Mouse (Mus musculus) kidney, embryonic 14.5 days (tissue): ENCODE data around the gene Krt75. TPM values are rescaled to one million over a fixed set of nuclear protein-coding genes. Genes with fewer than 3 reads are reported as not detected.
A peak's percentile ranks its signal among the peaks of the same experiment; 100 is the strongest.

Source experiments
- ATAC-seq: fragments of 200-750 bp; cut with Nextera tagmentation; 2 replicates; pipeline ENCODE4 v1.8.0; 2017; ENCODE audit warnings: moderate number of reproducible peaks, mild to moderate bottlenecking, moderate TSS enrichment, moderate library complexity; ENCODE audit not compliant: low FRiP score, low TSS enrichment
- H3K27ac ChIP-seq: fragments of 300-500 bp; sonication (generic); 2 replicates; pipeline ENCODE4 v1.5.1; 2014; ENCODE audit warnings: low read depth, mild to moderate bottlenecking, low read length, moderate library complexity, mixed read lengths
- H3K27me3 ChIP-seq: fragments of 300-500 bp; sonication (generic); 2 replicates; pipeline ENCODE4 v1.6.1; 2014; ENCODE audit warnings: mild to moderate bottlenecking, low read length; ENCODE audit not compliant: control insufficient read depth, insufficient read depth
- H3K36me3 ChIP-seq: fragments of 300-500 bp; sonication (generic); 2 replicates; pipeline ENCODE4 v1.6.1; 2014; ENCODE audit warnings: low read length, mixed read lengths; ENCODE audit not compliant: control insufficient read depth, insufficient read depth
- H3K4me1 ChIP-seq: fragments of 300-500 bp; sonication (generic); 2 replicates; pipeline ENCODE4 v1.6.1; 2014; ENCODE audit warnings: low read length, mixed read lengths; ENCODE audit not compliant: control insufficient read depth, insufficient read depth
- H3K4me2 ChIP-seq: fragments of 300-500 bp; sonication (generic); replicated peaks from 2 replicates; pipeline ENCODE4 v1.6.1; 2014; ENCODE audit warnings: low read depth, mild to moderate bottlenecking, low read length
- H3K4me3 ChIP-seq: fragments of 300-500 bp; sonication (generic); 2 replicates; pipeline ENCODE4 v1.5.1; 2014; ENCODE audit warnings: mild to moderate bottlenecking, low read length
- H3K9ac ChIP-seq: fragments of 300-500 bp; sonication (generic); 2 replicates; pipeline ENCODE4 v1.6.1; 2014; ENCODE audit warnings: low read depth, mild to moderate bottlenecking, low read length, moderate library complexity
- H3K9me3 ChIP-seq: fragments of 300-500 bp; sonication (generic); 2 replicates; pipeline ENCODE4 v1.6.1; 2016; ENCODE audit warnings: low read length; ENCODE audit not compliant: control insufficient read depth
- WGBS: fragments of 180-500 bp; shearing (Covaris S2); extraction: QIAGEN DNeasy Blood & Tissue Kit; methylation state at CpG from one replicate; pipeline ENCODE4 v1.1.7; 2014; 5-methylcytosine and 5-hydroxymethylcytosine counted together
- polyA plus RNA-seq: library from polyadenylated mRNA; unstranded; fragments of >200 nt; fragmentation: Nextera tagmentation; extraction: Ambion mirVana; gene quantifications from 2 replicates; pipeline ENCODE4 v1.2.1, GENCODE M21; 2014

The Krt75 gene
- polyA plus RNA-seq, result 0.11 and 0.23 TPM in 2 replicates

DNA sequence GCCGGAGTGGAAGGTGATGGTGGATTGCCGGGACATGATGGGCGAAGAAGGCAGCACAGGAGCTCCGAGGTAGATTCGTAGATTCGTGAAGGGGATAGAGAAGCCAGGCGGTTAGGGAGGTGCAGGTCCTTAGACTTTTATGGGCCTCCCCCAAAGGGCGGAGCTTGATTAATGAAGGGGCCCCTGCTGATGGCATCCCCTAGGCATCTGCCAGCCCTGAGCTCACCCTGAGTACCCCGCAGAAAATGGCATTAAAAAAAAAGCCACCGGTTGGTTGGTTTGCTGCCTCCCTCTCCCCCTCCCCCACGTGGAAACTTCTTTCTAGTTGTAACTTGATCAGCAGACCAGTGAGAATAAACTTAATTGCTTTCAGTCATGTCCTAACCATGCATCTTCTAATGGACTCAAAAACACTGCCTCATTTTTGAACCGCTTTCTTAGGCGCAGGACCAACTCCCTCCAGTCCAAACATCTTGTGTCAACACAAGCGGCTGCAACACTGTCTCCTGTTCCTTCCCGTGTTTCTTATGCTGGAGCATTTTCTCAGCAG lies at the start of gene Krt75:
Krt75 (minus strand) TSS at position 109 of the 550 bp plus-strand sequence.
- Histone ChIP-seq H3K36me3 (no peaks in the 10 kb centered on the region), H3K9ac (no peak within 1 kb of the TSS), H3K27ac (no peak within 1 kb of the TSS), H3K4me1 (peaks cover 6% of the 10 kb centered on the region), H3K27me3 (no peaks in the 10 kb centered on the region), H3K4me3 (no peak within 1 kb of the TSS), H3K4me2 (peak within 1 kb of the TSS; percentile 21; the same call in 1 of the 2 replicates), H3K9me3 (no peaks in the 10 kb centered on the region)
- 41% methylated on average over 15 of the region's 15 CpGs for WGBS
- ATAC-seq, result peak; percentile 68; the same call in 1 of the 2 replicates

DNA sequence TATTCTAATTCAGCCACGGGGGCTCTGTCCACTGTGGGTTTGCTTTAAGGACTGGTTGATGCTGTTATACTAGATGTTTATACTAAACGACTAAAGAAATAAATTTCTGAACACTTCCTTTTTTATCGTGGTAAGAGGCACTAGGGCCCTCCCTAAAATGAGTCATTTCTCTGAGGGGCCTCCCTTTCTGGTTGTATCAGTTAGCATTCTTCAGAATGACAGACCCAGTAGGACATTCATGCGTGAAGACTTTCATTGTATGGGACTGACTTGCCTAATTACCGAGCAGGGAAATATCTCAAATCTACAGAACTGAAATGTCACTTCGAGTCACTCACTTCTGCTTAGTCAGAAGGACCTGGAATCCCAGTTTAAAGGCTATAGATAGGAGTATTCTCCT lies 25.4 kb upstream of the Krt75 start:
- H3K27me3 ChIP-seq, result no peaks in the 10 kb centered on the region
- H3K9me3 ChIP-seq, result no peaks in the 10 kb centered on the region
- no peak overlapping the region for H3K27ac ChIP-seq
- 53% methylated on average over 6 of the region's 6 CpGs for WGBS
- no peak overlapping the region for H3K9ac ChIP-seq
- no peaks in the 10 kb centered on the region for H3K4me1 ChIP-seq
- no peaks in the 10 kb centered on the region for H3K36me3 ChIP-seq
- no peak for ATAC-seq
- no peak overlapping the region for H3K4me3 ChIP-seq
- H3K4me2 ChIP-seq, result no peak overlapping the region

DNA sequence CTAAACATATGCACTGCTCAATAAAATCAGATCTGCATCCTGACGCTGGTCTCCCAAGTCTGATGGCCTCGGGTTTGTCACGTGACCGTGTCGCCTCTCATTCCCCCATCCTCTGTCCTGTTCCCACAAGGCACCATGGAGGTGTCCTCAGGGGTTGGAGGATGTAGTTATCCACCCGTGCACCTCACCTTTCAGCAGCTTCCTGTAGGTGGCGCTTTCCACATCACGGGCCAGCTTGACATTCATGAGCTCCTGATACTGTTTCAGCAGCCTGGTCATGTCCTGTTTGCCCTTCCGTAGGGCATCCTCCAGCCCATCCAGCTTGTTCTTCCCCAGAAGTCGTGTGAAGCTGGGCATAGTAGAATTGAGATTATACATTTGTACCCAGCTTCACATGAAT lies 14.5 kb upstream of the Krt75 start:
- ATAC-seq, result no peak
- no peaks in the 10 kb centered on the region for H3K27me3 ChIP-seq
- H3K9ac ChIP-seq, result no peak overlapping the region
- H3K4me1 ChIP-seq, result no peaks in the 10 kb centered on the region
- H3K27ac ChIP-seq, result no peak overlapping the region
- H3K36me3 ChIP-seq, result no peaks in the 10 kb centered on the region
- H3K4me2 ChIP-seq, result no peak overlapping the region
- no peaks in the 10 kb centered on the region for H3K9me3 ChIP-seq
- 86% methylated on average over 10 of the region's 10 CpGs for WGBS
- H3K4me3 ChIP-seq, result no peak overlapping the region

DNA sequence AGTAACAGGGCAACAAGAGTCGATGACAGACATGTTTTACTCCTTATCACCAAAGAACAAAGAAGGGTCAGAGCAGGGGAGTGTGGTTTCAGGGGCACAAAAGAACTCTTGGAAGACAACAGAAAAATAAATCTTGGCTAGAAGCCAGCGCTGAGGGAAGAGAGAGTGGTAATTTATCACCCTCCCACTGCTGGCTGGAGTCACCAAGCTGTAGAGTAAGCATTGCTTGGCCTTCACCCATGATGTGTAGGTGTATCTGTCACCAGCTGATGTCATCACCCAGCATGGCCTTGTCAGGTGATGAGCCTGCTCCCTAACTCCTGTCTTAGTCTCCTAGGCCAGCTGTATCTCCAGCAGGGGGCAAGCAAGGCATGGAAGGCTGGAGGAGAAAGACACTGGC lies 10.8 kb upstream of the Krt75 start:
- Histone ChIP-seq H3K4me2 (no peak overlapping the region), H3K4me1 (no peaks in the 10 kb centered on the region), H3K27ac (no peak overlapping the region), H3K36me3 (no peaks in the 10 kb centered on the region), H3K9ac (no peak overlapping the region), H3K4me3 (no peak overlapping the region), H3K27me3 (no peaks in the 10 kb centered on the region), H3K9me3 (no peaks in the 10 kb centered on the region)
- no peak for ATAC-seq
- 26% methylated on average over 2 of the region's 2 CpGs for WGBS

DNA sequence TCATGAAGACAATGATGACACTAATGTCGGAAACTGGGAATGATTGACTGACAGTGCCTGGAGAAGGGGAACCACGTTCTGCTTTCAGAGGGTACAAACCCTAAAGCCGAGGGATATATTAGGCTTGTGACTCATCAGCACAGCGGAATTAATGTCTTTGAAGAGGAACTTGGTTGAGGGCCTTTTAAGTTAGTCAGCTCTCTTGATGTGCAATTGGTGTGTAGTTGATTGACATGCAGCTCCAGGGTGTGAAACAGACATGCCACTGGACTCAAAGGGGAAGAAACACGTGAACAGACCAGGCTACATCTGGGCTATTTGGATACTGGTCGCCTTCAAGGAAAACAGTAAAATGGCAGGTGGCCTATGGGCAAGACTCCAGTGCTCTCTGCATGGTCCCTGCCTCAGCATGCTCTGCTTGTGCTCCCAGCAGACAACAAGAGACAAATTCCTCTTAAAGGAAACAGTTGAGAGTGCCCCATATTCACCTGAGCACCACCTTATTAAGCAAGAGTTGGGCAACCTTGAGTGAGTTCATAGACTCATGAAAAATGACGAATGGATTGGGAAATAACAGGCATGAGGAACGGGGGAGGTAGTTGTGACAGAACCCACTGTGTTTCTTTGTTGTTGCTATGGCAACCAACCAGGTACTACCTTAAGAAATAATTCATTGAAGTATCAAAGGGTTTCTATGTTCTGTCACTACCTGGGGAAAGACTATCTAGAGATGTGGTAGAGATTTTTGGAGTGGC lies 9.7 kb upstream of the Krt75 start:
- H3K9me3 ChIP-seq, result no peaks in the 10 kb centered on the region
- H3K4me3 ChIP-seq, result no peak overlapping the region
- H3K4me2 ChIP-seq, result no peak overlapping the region
- H3K9ac ChIP-seq, result no peak overlapping the region
- no peaks in the 10 kb centered on the region for H3K4me1 ChIP-seq
- no peaks in the 10 kb centered on the region for H3K36me3 ChIP-seq
- WGBS, result 81% methylated on average over 8 of the region's 8 CpGs
- ATAC-seq, result no peak
- H3K27ac ChIP-seq, result no peak overlapping the region
- H3K27me3 ChIP-seq, result no peaks in the 10 kb centered on the region

DNA sequence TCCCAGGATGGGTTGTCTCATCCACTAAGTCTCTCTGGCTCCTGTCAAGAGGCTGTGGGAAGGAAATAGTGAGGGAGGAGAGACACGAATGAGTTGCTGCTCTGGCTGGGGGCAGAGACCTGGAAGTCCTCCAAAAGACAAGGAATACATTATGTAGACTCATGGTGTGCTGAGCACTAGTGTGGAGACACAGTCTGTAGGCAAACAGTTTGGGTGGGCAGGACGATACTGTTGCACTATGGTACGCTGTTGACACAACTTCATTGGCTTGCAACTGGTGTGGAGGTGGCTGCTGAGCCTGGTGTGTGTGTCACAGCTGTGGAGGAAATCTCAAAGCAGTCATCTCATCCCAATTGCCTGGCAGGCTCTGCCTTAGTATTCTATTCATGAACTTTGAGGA lies 8.0 kb upstream of the Krt75 start:
- 84% methylated on average over 3 of the region's 3 CpGs for WGBS
- no peak for ATAC-seq

DNA sequence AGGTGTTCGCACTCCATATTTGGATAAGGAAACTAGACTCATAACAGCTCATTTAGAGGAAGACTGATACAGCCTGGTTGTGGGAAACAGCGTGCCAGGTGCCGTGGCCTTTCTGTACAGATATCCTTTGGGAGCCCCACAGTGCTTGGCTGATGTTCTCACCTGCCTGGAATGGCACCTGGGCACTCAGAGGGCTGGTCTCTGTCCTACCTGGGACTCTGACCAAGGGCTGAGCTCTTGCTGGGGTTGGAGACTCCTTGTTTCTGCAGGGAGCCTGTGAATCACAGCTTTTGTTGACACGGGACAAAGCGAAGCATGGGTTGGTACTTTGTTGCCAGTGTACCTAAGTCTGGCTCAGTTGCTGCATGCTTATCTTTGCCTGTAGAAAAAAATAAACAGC lies 1.8 kb upstream of the Krt75 start:
- Histone ChIP-seq H3K4me1 (peaks cover 6% of the 10 kb centered on the region), H3K9ac (no peak overlapping the region), H3K4me2 (no peak overlapping the region), H3K36me3 (no peaks in the 10 kb centered on the region), H3K27me3 (no peaks in the 10 kb centered on the region), H3K9me3 (no peaks in the 10 kb centered on the region), H3K27ac (no peak overlapping the region), H3K4me3 (no peak overlapping the region)
- no peak for ATAC-seq
- 88% methylated on average over 5 of the region's 5 CpGs for WGBS

More for the DNA sequence above, 8.0 kb upstream of the Krt75 start:
- H3K4me2 ChIP-seq, result no peak overlapping the region
- no peak overlapping the region for H3K4me3 ChIP-seq
- no peaks in the 10 kb centered on the region for H3K4me1 ChIP-seq
- H3K27me3 ChIP-seq, result no peaks in the 10 kb centered on the region
- no peaks in the 10 kb centered on the region for H3K9me3 ChIP-seq
- H3K27ac ChIP-seq, result no peak overlapping the region
- no peaks in the 10 kb centered on the region for H3K36me3 ChIP-seq
- no peak overlapping the region for H3K9ac ChIP-seq

DNA sequence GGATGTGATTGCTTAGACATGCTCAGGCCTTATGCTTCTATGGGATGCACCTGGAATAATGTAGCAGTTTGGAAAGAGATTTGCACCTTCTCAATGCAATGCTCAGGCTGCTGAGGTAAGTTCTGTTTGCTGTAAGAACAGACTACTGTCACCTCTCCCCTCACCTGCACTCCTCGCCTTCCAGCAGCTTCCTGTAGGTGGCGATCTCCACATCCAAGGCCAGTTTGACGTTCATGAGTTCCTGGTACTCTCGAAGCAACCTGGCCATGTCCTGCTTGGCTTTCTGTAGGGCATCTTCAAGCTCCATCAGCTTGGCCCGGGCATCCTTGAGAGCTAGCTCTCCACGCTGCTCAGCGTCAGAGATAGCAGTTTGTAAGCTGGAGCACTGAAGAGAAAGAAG lies 5.9 kb downstream of the Krt75 start:
- H3K4me1 ChIP-seq, result no peaks in the 10 kb centered on the region
- 57% methylated on average over 7 of the region's 7 CpGs for WGBS
- no peak for ATAC-seq

DNA sequence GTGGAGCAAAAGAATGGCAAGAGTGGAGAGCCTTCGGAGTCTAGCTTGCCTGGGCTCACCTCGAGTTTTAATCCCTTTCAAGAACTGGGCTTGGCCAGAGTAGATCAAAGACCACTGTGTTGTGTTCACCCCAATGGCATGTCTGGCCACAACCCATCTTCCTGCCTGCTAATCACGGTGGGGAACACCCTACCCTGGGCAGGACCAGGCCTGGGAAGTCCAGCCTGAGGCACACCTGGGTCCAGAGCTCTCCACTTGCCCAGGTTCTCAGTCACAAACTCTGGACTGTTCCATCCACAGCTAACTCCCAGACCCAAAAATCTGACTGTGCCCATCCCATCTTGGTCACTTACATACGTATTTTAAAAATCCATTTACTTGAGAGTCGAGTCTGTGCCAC lies 10.9 kb downstream of the Krt75 start, which contains the start of gene Krt90:
Krt90 (minus strand) TSS at position 101 of the 400 bp plus-strand sequence.
- WGBS, result 70% methylated on average over 5 of the region's 5 CpGs
- Histone ChIP-seq H3K36me3 (no peaks in the 10 kb centered on the region), H3K9ac (no peak within 1 kb of the TSS), H3K27me3 (no peaks in the 10 kb centered on the region), H3K27ac (no peak within 1 kb of the TSS), H3K4me2 (no peak within 1 kb of the TSS), H3K4me1 (0 out of 2 replicates have a peak, but pooled peaks cover 6% of the 10 kb centered on the region), H3K4me3 (no peak within 1 kb of the TSS), H3K9me3 (no peaks in the 10 kb centered on the region)
- ATAC-seq, result no peak

More for the DNA sequence above, 5.9 kb downstream of the Krt75 start:
- Histone ChIP-seq H3K9ac (no peak overlapping the region), H3K9me3 (no peaks in the 10 kb centered on the region), H3K27me3 (no peaks in the 10 kb centered on the region), H3K27ac (no peak overlapping the region), H3K4me2 (no peak overlapping the region), H3K36me3 (no peaks in the 10 kb centered on the region), H3K4me3 (no peak overlapping the region)
